Mouse (Mus musculus) thymus, postnatal 4 days (tissue): ENCODE measurements around the gene Fnbp1l.

Experiments
- DNase-seq: peaks from one replicate; pipeline ENCODE4 v3.0.0; 2021

The Fnbp1l gene

DNA sequence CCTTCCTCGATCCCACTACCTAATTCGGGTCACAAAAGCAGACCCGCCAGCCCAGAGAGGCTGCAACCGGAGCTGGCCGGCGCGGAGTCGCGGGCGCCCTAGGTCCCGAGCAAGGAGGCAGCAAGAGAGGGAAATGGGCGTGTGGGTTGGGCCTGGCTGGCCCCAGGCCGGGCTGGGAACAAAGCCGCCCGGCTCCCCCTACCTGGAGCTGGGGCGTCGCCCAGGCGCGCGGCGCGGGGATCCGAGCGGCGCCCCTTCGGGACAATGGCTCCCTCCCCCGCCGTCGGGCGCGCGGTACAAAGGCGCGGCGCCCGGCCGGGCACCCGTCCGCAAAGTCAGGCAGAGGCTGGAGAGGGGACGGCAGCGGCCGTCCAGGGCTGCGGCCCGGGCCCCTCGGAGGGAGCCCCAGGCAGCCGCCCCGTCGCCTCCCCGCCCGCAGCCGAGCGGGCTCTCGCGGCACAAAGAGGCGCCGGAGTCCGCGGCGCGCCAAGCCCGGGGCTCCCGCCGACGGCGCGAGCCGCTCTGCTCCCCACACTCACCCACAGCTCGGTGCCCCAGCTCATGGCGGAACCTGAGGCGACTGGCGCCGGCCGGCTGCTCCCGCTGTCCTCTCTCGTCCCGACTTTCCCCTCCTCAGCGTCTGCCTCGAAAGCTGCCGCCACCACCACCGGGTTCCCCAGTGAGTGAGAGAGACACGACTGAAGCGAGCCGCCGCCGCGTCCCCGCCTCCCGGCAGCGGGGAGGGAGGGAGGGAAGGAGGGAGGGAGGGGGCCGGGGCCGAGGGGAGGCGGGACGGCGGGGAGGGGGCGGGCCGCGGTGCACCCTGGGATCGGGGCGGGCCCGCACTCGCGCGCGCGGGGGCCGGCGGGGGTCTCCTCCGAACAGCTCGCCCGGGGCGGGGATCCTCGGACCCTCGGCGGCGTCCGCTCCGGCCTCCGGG lies at the start of gene Fnbp1l:
Fnbp1l (minus strand) TSS at position 725 of the 940 bp plus-strand sequence.
- DNase-seq = peak; percentile 73

DNA sequence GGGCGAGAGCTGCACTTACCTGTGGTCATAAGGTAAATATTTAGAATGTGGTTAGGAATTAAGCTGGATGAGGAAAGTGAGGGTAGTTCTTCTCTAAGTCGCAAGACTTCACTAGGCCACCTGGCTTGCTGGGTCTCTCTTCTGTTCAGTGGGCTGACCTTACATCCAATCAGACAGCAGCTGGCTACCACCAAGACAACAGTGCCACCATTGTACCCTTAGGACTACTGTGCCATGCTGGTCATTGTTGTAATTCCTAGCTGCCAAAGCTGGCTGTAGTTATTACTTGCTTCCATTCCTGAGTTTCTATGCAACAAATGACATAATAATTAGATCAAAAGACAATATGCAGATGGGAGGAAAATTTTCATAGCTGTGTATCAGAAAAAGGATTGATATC lies 41.3 kb upstream of the Fnbp1l start:
- no peak for DNase-seq

DNA sequence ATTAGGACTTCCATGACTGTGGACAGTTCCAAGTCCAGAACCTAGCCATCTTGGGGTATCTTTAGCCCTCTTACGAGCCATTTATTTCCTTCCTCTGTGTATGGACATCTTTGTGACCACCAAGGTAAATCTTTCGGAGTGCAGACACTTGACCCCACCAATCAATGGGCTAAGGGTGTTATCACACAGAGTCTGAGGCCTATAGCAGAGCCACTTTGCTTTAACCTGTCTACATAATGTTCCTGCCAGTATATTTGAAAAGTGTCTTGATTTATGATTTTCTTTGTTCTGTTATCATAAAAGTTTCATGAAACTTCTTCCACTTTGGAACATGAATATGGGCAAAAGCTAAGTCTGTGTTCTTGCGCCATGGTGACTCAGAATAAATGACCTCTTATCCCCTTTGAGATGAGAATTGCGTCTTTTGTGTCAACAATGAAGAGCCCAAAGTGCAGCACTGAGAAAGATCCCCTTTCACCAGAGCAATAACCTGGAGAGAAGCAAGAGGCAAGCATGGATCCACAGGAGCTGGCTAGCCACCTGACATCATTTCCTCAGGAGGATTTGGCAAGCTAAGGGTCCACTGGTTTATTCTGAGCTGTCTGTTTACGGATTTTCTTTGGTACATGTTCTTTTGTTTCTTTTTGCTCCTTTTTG lies 39.9 kb upstream of the Fnbp1l start:
- DNase-seq = no peak

DNA sequence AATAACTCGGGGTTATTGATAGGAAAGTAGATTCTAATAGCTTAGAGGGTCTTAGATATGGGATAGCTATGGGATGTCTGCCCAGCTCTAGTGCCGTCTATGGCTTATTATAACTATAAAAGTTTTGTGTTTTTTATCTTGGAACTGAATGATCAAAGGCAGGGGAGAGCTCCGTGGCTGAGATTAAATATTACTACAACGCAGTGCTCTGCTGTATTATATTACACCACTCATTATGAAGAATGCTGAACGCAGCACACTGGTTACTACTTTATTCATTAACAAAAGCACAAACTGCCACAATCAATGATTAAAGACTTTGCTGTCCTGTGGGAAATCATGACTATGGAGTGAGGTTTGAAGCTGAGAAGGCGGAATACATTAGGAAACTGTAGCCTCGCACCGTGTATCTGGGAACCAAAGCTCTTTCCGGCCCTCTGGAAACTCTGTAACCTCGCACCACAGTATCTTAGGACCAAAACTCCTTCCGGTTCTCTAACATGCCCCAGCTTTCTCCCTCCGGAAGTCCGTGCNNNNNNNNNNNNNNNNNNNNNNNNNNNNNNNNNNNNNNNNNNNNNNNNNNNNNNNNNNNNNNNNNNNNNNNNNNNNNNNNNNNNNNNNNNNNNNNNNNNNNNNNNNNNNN lies 27.8 kb upstream of the Fnbp1l start:
- DNase-seq = no peak

DNA sequence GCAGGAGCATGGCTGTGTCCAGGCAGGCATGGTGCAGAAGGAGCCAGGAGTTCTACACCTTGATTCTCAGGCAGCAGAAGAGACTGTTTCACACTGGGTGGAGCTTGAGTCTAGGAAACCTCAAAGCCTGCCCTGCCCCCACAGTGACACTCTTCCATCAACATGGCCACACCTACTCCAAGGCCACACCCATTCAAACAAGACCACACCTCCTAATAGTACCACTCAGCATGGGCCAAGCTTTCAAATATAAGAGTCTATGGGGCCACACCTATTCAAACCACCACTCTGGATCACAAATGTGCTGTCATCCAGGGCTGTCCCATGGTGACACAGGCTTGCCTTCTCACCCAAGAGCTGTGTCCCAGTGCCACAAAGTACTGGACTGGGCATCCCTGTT lies 20.8 kb upstream of the Fnbp1l start:
- no peak for DNase-seq

DNA sequence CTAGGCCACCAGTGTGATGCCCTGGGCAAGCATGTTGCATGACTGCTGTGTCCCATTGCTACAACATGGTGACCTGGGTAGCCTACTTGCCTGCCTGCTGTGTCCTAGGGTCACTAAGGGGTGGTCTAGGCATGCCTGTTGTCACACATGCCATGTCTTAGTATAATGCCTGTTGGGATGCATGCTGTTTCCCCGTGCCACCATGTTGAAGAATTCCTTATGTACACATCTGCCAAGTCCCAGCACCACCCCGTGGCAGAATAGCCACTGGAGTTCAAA lies 19.6 kb upstream of the Fnbp1l start:
- no peak for DNase-seq

DNA sequence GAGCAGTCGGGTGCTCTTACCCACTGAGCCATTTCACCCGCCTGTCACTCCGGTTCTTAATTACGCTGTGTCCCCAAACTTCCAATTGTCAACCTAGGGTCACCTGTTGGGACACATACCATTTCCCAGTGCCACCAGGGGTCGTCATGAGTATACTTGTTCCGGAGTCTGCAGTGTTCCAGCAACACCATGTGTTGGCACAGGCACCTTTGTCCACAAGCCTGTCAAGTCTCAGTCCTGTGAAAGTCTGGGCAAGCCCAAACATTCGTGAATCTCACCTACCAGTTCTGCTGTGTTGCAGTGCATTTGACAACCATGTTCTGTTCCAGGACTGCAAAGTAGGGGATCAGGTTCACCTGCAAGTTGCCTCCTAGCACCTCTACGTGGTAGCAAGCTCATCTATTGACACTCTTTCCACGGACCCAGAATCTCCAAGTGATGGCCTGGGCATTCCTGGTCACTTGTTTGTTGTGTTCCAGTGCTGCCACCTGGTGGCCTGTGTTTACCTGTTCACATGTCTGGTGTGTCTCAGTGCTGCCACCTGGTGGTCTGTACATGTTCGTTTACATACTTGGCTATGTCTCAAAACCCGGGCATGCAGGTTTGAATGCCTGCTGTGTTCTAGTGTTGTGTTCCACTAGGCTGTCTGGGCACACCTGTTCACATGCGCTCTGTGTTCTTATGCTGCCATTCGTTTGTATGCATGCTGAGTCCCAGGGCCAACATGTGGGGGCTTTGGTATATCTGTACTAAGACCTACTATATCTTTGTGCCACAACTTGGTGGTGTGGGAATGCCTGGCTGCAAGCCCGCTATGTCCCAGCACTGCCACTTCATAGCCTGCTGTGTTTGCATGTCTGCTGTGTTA lies 19.0 kb upstream of the Fnbp1l start:
- peak; percentile 95 for DNase-seq

DNA sequence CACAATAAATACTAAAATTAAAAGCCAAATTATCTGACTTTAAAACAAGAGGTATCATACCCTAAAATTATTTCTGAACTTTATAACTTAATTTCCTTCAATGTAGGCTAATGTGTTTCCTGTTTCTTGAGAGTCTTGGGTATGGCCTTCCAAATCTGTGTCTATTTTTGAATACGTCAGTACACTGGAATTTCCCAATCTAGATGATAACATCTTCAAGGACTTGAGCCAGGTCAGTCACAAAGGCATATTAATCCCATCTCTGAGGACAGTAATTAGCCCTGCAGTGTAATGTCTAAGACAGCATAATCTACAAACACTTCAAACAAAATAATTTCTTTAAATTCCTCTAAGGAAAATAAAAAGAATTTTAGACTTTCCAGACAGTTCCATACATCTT lies 17.8 kb upstream of the Fnbp1l start:
- no peak for DNase-seq

DNA sequence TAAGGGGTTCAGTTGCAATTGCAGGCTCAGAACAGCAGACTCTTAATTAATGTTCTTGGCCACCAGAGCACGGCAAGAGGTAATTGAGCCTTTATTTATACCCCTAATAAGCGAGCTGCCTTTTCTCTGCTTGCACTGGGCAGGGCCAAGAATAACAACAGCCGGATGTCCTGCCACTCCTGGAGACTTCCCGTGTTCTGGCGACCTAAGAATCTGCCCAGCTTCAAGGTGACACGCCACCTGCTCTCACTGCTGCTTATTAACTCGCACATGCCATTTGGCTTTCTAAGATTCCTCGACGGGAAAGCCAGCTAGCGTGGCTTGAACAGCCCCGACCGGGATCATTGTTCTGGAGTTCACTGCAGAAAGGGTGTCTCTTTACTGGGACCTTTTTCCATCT lies 15.7 kb upstream of the Fnbp1l start:
- DNase-seq = no peak

DNA sequence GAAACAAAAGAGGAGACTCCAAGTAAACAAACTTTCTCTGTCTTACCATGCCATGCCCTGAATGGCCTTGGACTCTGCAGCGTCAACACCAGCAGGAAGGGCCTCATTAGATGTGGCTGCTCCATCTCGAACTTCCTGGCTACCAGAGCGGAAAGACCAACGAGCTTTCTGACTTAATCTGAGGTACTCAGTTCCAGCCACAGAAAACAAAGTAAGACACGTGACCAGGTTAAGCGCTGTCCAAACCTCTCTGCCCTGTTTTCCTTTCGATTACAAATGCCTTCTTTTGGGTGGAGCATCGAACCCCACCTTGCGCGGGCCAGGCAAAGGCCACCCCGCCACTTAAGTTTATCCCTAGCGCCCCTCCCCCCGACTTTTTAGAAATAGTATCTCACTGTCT lies 10.1 kb upstream of the Fnbp1l start:
- no peak for DNase-seq

DNA sequence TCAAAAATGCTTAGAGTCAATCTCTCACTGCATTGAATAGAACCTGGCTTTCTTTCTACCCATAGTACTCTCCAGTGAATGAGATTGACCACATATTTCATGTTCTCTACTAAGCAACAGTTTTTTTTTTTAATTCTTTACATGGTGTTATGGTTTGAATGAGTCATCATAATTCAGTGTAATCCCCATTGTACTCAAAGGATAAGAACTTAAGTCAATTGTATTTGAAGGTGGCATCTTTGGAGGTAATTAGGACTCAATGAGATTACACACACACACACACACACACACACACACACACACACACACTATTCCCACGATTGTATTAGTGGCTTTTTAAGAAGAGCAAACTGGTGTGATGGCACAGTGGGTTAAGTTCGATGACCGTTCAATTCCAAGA lies 9.4 kb upstream of the Fnbp1l start:
- no peak for DNase-seq

DNA sequence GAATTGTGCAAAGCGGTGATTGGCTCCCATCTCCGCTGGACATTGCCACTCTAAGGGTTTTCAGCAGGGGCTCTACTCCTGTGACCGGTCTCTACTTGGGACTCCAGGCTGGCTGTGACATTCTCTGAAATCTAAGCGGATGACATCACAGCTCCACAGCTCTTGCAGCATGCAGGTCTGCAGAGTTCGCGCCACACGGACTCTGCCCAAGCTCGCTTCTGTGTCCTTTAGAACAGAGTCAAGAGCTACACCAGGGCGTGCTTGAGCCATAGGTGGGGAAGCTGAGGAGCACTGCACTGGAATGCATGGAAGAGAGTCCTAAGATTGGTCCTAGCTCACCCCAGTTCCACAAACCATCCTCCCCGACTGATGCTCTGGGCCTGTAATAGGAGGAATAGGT lies 9.0 kb upstream of the Fnbp1l start:
- DNase-seq = no peak

DNA sequence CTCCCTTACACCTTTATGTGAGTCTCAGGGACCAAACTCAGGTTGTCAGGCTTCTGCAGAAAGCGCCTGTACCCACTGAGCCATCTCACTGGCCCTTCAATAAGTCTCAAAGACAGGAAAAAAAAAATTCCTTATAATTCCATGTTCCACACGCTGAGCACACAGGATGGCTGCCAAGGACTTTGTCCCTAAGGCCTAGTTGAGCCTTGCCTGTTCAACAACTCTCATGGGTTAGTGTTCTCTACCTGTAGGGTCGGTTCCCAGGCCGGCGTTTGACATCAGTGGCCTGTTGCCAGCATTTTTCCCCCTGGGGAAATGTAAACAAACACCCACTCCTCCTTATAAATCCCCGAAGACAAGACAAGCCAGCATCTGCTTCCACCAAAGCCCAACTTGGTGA lies 8.3 kb upstream of the Fnbp1l start:
- no peak for DNase-seq

DNA sequence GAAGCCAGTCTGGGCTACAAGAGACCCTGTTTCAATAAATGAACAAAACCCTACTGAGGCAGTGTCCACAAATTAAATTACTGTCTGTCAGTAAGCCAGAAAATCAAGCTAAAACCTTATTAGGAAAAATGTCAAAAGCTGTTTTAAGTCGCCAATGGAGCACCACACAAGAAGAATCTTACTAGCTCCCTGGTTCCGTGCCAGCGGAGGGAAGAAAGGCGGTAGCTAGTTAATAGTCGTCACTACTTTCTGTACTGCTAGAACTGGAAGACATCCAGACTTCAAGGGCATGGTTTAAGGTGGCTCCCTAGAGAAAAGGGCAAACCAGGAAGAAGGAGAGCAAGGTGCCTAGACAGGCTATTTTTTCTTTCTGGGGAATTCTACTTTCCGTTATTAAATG lies 5.1 kb upstream of the Fnbp1l start:
- DNase-seq = no peak

DNA sequence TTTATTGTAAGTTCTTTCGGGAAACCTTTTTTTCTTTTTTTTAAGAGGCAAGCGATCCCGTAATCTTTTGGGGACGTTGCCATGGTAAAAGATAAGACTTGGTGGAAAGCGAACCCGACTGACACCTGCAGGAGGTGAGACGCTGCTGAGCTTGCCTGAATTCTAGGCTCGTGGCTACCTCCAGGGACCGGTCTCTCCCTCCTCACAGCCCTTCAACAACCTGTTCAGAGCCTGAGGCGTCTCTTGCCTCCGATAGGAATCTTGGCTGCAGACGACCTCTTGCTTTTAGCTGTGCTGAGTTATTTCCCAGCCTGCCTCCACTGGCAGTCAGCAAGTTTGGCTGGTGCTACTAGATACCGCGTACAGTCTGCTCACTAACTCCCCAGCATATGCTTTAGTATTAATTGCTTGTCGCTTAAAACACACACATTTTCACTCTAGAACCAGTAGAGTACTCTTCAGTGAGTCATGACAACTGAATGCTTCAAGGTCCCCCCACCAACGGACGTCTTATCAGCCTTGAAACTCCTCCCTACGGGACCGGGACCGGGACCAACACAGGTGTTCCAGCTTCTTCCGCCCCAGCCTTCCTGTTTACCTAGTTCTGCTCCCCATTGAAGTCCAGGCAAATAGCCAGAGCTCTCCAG lies 893 bp upstream of the Fnbp1l start:
- peak; percentile 23 for DNase-seq

DNA sequence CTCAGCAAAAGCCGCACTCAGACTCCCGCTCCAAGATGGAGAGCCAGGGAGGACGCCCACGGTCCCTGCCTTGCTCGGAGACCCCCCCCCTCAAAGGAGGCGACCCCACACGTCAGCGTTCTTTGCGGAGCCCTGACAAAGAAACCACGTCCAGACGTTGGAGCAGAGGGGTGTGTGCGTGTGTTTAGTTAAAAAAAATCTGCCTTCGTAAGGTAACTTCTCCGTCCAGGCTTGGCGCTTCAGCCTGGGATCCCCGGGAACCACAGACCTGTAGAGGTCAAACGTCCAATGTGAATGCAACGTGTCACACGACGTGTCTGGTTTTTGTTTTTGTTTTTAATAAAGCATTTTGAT lies 393 bp upstream of the Fnbp1l start:
- DNase-seq = no peak

DNA sequence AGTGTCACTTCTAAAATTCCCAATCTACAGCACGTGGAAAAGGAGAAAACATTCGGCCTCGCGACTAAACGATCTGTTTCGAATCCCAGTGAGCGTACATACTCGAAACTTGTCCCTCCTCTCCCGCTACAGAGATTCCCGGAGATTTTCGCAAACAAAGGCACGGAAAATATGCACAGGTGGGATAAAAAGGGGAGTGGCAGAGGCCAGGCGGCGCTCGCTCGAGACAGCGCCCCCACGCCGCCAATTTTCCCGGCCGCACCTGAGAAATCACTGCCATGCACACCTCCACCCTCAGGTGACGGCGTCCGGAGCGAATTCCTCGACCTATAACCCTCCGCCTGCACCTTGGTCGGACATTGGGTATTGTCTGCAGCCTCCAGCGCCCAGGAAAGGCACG lies 1.1 kb downstream of the Fnbp1l start:
- peak; percentile 30 for DNase-seq

DNA sequence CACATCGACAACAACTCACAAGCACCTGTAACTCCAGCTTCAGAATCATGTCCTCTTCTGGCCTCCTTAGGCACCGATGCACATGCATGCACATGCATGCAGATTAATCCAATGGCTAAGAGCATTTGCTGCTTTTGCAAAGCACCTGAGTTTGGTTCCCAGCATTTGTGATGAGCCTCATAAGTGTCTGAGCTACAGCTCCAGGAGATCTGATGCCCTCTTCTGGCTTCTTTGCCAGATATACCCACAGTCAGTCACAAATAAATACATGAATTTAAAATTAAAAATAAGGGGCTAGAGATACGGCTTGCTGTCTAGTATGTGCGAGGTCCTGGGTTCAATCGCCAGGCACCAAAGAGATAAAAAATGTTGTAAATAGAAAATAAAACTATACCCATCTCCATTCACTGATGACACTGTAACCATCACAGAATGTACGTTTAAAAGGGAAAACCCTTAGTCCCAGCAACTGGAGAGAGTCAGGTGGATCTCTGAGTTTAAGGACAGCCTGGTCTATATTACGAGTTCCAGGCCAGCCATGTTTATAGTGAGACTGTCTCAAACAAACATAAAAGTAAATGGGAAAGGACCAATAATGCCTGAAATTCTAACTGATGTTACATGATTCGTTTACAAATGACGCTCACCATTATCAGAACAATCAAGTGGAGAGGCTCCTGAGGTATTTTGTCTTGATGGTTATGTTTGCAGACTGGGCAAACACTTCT lies 1.7 kb downstream of the Fnbp1l start:
- no peak for DNase-seq

DNA sequence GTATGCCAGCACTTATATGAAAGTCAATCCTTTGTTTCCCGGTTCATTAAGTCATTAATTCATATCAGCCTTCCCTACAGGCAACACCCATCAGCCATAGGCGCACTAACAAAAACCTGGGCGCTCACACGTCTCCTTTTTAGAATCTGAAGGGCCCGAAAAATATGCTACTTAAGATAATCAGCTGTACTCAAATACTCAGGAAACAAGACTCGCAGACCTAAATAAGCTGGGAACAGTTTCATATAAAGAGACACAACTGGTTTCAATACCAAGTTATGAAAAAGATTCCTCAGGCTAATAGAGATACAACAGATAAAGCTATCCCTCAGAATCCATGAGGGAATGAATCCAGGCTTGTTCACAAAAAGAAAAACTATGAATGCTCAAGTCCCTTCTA lies 7.0 kb downstream of the Fnbp1l start:
- no peak for DNase-seq

DNA sequence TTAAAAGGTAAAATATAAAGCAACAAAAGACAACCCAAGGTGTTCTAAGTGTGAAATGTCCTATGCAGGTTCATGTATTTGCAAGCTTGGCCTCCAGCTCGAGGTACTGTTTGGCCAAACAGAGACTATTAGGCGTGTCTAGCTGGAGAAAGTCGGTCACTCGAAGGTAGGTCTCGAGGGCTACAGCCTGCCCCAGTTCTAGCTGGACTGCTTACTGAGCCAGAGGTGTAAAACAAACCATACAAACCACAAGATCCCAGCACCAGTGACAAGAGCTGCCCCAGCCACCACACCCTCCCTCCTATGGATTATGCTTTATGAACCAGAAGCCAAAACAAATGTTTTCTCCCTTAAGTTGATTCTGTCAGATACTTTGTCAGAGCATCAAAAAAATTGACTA lies 7.8 kb downstream of the Fnbp1l start:
- DNase-seq = no peak

DNA sequence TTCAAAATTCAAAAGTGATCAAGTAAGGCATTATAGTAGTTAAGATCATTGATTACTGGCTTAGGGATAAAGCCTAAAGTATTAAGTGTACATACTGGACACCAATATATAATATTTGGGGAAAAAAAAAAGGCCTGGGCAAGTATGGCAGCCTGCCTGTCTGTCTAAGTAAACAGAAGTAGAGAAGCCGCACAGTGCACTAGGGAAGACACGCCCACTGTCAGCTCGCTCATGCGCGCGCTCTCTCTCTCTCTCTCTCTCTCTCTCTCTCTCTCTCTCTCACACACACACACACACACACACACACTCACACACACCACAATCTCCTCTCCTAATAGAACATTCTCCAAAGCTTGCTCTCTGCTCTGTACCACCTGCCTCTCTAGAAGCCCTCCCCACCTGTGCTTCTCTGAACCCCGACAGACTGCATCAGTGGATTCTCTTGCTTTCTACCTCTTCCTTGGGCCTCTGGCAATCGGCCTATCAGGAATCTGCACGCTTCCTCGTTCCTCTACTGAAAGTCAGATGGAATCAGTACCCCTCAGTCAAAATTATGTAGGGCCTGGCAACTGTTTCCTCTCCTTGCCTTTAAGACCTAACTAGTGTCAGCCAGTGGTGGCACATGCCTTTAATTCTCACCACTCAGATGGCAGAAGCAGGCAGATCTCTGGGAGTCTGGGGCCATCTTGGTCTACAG lies 13.3 kb downstream of the Fnbp1l start:
- DNase-seq = no peak
